Mouse (Mus musculus) embryonic fibroblast, embryonic 13.5 days (primary cell): ENCODE data around the gene Stab2.

Source experiments
- CTCF ChIP-seq: IDR thresholded peaks from 2 replicates; pipeline ENCODE4 v1.5.1; 2011; ENCODE audit warnings: mild to moderate bottlenecking, control low read depth, low read length, moderate library complexity, borderline replicate concordance; ENCODE audit not compliant: insufficient read depth
- POLR2A ChIP-seq: IDR thresholded peaks from 2 replicates; pipeline ENCODE4 v1.6.1; 2011; ENCODE audit warnings: low read depth, mild to moderate bottlenecking, control low read depth, low read length, moderate library complexity

DNA sequence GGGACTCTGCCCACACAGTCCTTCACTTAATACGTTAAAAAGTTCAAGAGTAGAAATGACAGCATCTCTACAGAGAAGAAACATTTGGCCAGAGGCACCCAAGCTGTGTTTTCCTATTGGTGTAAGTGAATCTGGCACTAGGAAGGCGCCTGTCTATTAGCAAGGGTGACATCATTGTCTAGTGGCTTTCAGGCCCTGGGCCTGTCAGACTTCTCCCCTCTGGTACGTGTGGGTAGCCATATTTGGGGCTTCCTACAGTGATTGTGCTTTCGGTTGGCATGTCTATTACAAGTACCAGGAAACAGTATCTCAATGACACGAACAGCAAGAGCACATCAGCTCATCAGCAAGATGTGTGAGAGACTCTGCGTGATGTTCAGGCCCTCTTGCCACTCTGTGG is 31.5 kb upstream of the Stab2 start:
- no peak for TF ChIP-seq POLR2A
- TF ChIP-seq CTCF: no peak
